Mouse (Mus musculus): ENCODE measurements around the gene Ints1.
A peak's percentile ranks its signal among the peaks of the same experiment; 100 is the strongest.

GRCm38 (mm10) chr5:139775216-139775926, at the start of gene Ints1:
- TF ChIP-seq CTCF (IDR thresholded peaks at IDR 0.05; ENCODE audit: low read depth) = peak; percentile 98
- TF ChIP-seq EP300 (optimal IDR thresholded peaks at IDR 0.05) = peak; percentile 49

Measured in stomach, postnatal 0 days (tissue).